Mouse (Mus musculus) heart, postnatal 0 days (tissue): ENCODE measurements around the gene Acaa1b. TPM values are rescaled to one million over a fixed set of nuclear protein-coding genes. Genes with fewer than 3 reads are reported as not detected.

ENCODE experiments used
- ATAC-seq: fragments of 200-750 bp; cut with Nextera tagmentation; 2 replicates; pipeline ENCODE4 v1.8.0; 2017; ENCODE audit warnings: low read depth, moderate number of reproducible peaks, moderate library complexity; ENCODE audit not compliant: insufficient read depth
- DNase-seq: peaks from one replicate; pipeline ENCODE4 v3.0.0-alpha.2; 2016; ENCODE audit warnings: low spot score
- H3K27ac ChIP-seq: fragments of 300-500 bp; sonication (generic); 2 replicates; pipeline ENCODE4 v1.5.1; 2014; ENCODE audit warnings: low read depth, mild to moderate bottlenecking
- H3K27me3 ChIP-seq: fragments of 300-500 bp; sonication (generic); 2 replicates; pipeline ENCODE4 v1.6.1; 2014; ENCODE audit warnings: low read length, mixed read lengths; ENCODE audit not compliant: control insufficient read depth, insufficient read depth
- H3K36me3 ChIP-seq: fragments of 300-500 bp; sonication (generic); replicated peaks from 2 replicates; pipeline ENCODE4 v1.6.1; 2014; ENCODE audit warnings: low read length, mixed read lengths; ENCODE audit not compliant: control insufficient read depth, insufficient read depth
- H3K4me1 ChIP-seq: fragments of 300-500 bp; sonication (generic); 2 replicates; pipeline ENCODE4 v1.6.1; 2014; ENCODE audit warnings: antibody characterized with exemption; ENCODE audit not compliant: control insufficient read depth, insufficient read depth
- H3K4me2 ChIP-seq: fragments of 300-500 bp; sonication (generic); 2 replicates; pipeline ENCODE4 v1.6.1; 2014; ENCODE audit warnings: low read depth, mild to moderate bottlenecking, low read length, moderate library complexity
- H3K4me3 ChIP-seq: fragments of 300-500 bp; sonication (generic); 2 replicates; pipeline ENCODE4 v1.5.1; 2014; ENCODE audit warnings: low read depth, low read length
- H3K9ac ChIP-seq: fragments of 300-500 bp; sonication (generic); replicated peaks from 2 replicates; pipeline ENCODE4 v1.6.1; 2014; ENCODE audit warnings: low read depth, low read length, mixed read lengths
- H3K9me3 ChIP-seq: fragments of 300-500 bp; sonication (generic); replicated peaks from 2 replicates; pipeline ENCODE4 v1.6.1; 2016; ENCODE audit warnings: low read length; ENCODE audit not compliant: control insufficient read depth
- CTCF ChIP-seq: IDR thresholded peaks from 2 replicates; pipeline ENCODE4 v1.5.1; 2016; ENCODE audit warnings: antibody characterized with exemption, control low read depth, low read depth
- EP300 ChIP-seq: IDR thresholded peaks from 2 replicates; pipeline ENCODE4 v1.6.1; 2016; ENCODE audit warnings: antibody characterized with exemption, low read depth
- WGBS: fragments of 180-500 bp; shearing (Covaris S2); extraction: QIAGEN DNeasy Blood & Tissue Kit; methylation state at CpG from one replicate; pipeline ENCODE4 v1.1.7; 2014; 5-methylcytosine and 5-hydroxymethylcytosine counted together
- polyA plus RNA-seq: library from polyadenylated mRNA; unstranded; fragments of >200 nt; fragmentation: Nextera tagmentation; extraction: Ambion mirVana; gene quantifications from 2 replicates; pipeline ENCODE4 v1.2.1, GENCODE M21; 2015
- total RNA-seq: library from RNA; depleted of rRNA; stranded (reverse); fragments of >200 nt; gene quantifications from 2 replicates; pipeline ENCODE4 v1.2.3, GENCODE M21; 2014; ENCODE audit warnings: low replicate concordance; rRNA removed

Acaa1b gene
- total and polyA plus RNA-seq, 2 experiments from 2014 or later = 0.15 TPM; not detected in 1

- Histone ChIP-seq H3K4me2 (no peak overlapping the region), H3K4me1 (no peaks in the 10 kb centered on the region), H3K9me3 (no peaks in the 10 kb centered on the region), H3K27me3 (no peaks in the 10 kb centered on the region), H3K27ac (no peak overlapping the region), H3K4me3 (no peak overlapping the region), H3K36me3 (no peaks in the 10 kb centered on the region), H3K9ac (no peak overlapping the region)
- DNase-seq = no peak
- ATAC-seq = no peak
- TF ChIP-seq CTCF = no peak
- 64% methylated on average over 12 of the region's 12 CpGs for WGBS
Observed at GRCm38 (mm10) chr9:119109685-119110353, 47.1 kb downstream of the Acaa1b start.

- Histone ChIP-seq H3K4me1 (no peaks in the 10 kb centered on the region), H3K9me3 (no peaks in the 10 kb centered on the region), H3K27me3 (0 out of 2 replicates have a peak, but pooled peaks cover 14% of the 10 kb centered on the region), H3K9ac (no peak overlapping the region), H3K4me2 (no peak overlapping the region), H3K27ac (no peak overlapping the region), H3K4me3 (no peak overlapping the region), H3K36me3 (no peaks in the 10 kb centered on the region)
- DNase-seq = peak; percentile 41
- peak; percentile 84 for ATAC-seq
- TF ChIP-seq EP300 (no peak), CTCF (peak; percentile 41)
- WGBS = 69% methylated on average over 4 of the region's 4 CpGs
Observed at GRCm38 (mm10) chr9:119107566-119107965, 49.3 kb downstream of the Acaa1b start.

- H3K4me1 ChIP-seq = no peaks in the 10 kb centered on the region
- ATAC-seq (no peak), DNase-seq (no peak)
- no peak overlapping the region for H3K27ac ChIP-seq
- TF ChIP-seq CTCF = no peak
- TF ChIP-seq EP300 = no peak
- H3K9me3 ChIP-seq = no peaks in the 10 kb centered on the region
- H3K27me3 ChIP-seq = 0 out of 2 replicates have a peak, but pooled peaks cover 14% of the 10 kb centered on the region
- 3% methylated on average over 19 of the region's 19 CpGs for WGBS
- H3K4me3 ChIP-seq = peak overlapping the region; percentile 65
- H3K36me3 ChIP-seq = no peaks in the 10 kb centered on the region
- H3K4me2 ChIP-seq = peak overlapping the region; percentile 83
- no peak overlapping the region for H3K9ac ChIP-seq
Observed at GRCm38 (mm10) chr9:119102783-119103113, 54.1 kb downstream of the Acaa1b start.

- Histone ChIP-seq H3K36me3 (no peaks in the 10 kb centered on the region), H3K9me3 (no peaks in the 10 kb centered on the region), H3K27me3 (0 out of 2 replicates have a peak, but pooled peaks cover 14% of the 10 kb centered on the region), H3K9ac (no peak within 1 kb of the TSS), H3K4me2 (peak within 1 kb of the TSS; percentile 83), H3K27ac (no peak within 1 kb of the TSS), H3K4me1 (no peaks in the 10 kb centered on the region), H3K4me3 (peak within 1 kb of the TSS; percentile 65)
- DNase-seq = peak; percentile 89
- 3% methylated on average over 44 of the region's 44 CpGs for WGBS
- TF ChIP-seq CTCF (no peak), EP300 (no peak)
- peak; percentile 71 for ATAC-seq
Observed at GRCm38 (mm10) chr9:119101992-119102782, 54.7 kb downstream of the Acaa1b start, which contains the start of gene Dlec1. Gene Dlec1 (plus strand): TSS chr9:119102478.

- H3K36me3 ChIP-seq = no peaks in the 10 kb centered on the region
- ATAC-seq = no peak
- no peak overlapping the region for H3K4me2 ChIP-seq
- H3K9ac ChIP-seq = no peak overlapping the region
- no peaks in the 10 kb centered on the region for H3K4me1 ChIP-seq
- H3K27ac ChIP-seq = no peak overlapping the region
- H3K4me3 ChIP-seq = no peak overlapping the region
- DNase-seq = no peak
- no peaks in the 10 kb centered on the region for H3K9me3 ChIP-seq
- 11% methylated on average over 15 of the region's 15 CpGs for WGBS
- 0 out of 2 replicates have a peak, but pooled peaks cover 14% of the 10 kb centered on the region for H3K27me3 ChIP-seq
- no peak for TF ChIP-seq CTCF
- TF ChIP-seq EP300 = no peak
Observed at GRCm38 (mm10) chr9:119100177-119100898, 56.6 kb downstream of the Acaa1b start.

Other genes with a start within 250 kb of the Acaa1b start
- gene Ctdspl, start 230.6 kb downstream of the Acaa1b start, total RNA-seq = 12.6 and 33.7 TPM in 2 replicates
- gene Ctdspl, start 230.6 kb downstream of the Acaa1b start, polyA plus RNA-seq = 4.3 TPM in 2 replicates
- gene Vill, start 104.3 kb downstream of the Acaa1b start, total RNA-seq = 4.8 and 12.6 TPM in 2 replicates
- 3.8 and 4.4 TPM in 2 replicates for gene Vill, start 104.3 kb downstream of the Acaa1b start, polyA plus RNA-seq
- gene Plcd1, start 63.6 kb downstream of the Acaa1b start, total RNA-seq = 21.1 and 27.1 TPM in 2 replicates
- gene Plcd1, start 63.6 kb downstream of the Acaa1b start, polyA plus RNA-seq = 12.9 and 14.6 TPM in 2 replicates
- gene Dlec1, start 54.6 kb downstream of the Acaa1b start, total RNA-seq = 5.0 TPM in 1 of 2 replicates, not detected in the other
- gene Dlec1, start 54.6 kb downstream of the Acaa1b start, polyA plus RNA-seq = 0.15 and 0.21 TPM in 2 replicates
- not detected in 2 replicates for gene Gm47289, start 2.1 kb upstream of the Acaa1b start, total RNA-seq
- not detected in 2 replicates for gene Gm47289, start 2.1 kb upstream of the Acaa1b start, polyA plus RNA-seq
- gene Slc22a13, start 52.0 kb upstream of the Acaa1b start, total RNA-seq = not detected in 2 replicates
- gene Slc22a13, start 52.0 kb upstream of the Acaa1b start, polyA plus RNA-seq = not detected in 2 replicates
- gene Oxsr1, start 165.3 kb upstream of the Acaa1b start, total RNA-seq = 28.1 and 28.8 TPM in 2 replicates
- gene Oxsr1, start 165.3 kb upstream of the Acaa1b start, polyA plus RNA-seq = 6.4 and 6.7 TPM in 2 replicates
- 179 and 206 TPM in 2 replicates for gene Acaa1a, start 182.6 kb upstream of the Acaa1b start, total RNA-seq
- 89.1 and 89.8 TPM in 2 replicates for gene Acaa1a, start 182.6 kb upstream of the Acaa1b start, polyA plus RNA-seq
- gene Myd88, start 184.3 kb upstream of the Acaa1b start, total RNA-seq = 9.7 and 14.3 TPM in 2 replicates
- 15.8 and 17.0 TPM in 2 replicates for gene Myd88, start 184.3 kb upstream of the Acaa1b start, polyA plus RNA-seq
- gene Xylb, start 200.3 kb upstream of the Acaa1b start, total RNA-seq = 0.04 and 0.12 TPM in 2 replicates
- 0.26 and 0.46 TPM in 2 replicates for gene Xylb, start 200.3 kb upstream of the Acaa1b start, polyA plus RNA-seq
- gene Slc22a14, start 208.5 kb upstream of the Acaa1b start, total RNA-seq = 0.19 TPM in 1 of 2 replicates, not detected in the other
- 0.08 and 0.11 TPM in 2 replicates for gene Slc22a14, start 208.5 kb upstream of the Acaa1b start, polyA plus RNA-seq
- 4.3 and 6.6 TPM in 2 replicates for gene Acvr2b, start 245.0 kb upstream of the Acaa1b start, total RNA-seq
- 6.6 and 6.8 TPM in 2 replicates for gene Acvr2b, start 245.0 kb upstream of the Acaa1b start, polyA plus RNA-seq